Mouse (Mus musculus) ES-E14 (cell line): ENCODE measurements around the gene Zbed3.

Experiments
- CHD2 ChIP-seq: IDR thresholded peaks from 2 replicates; pipeline ENCODE4 v1.6.1; 2014; ENCODE audit warnings: mild to moderate bottlenecking, low read depth, low read length, inconsistent platforms
- MAFK ChIP-seq: IDR thresholded peaks from 2 replicates; pipeline ENCODE4 v1.6.1; 2014; ENCODE audit warnings: mild to moderate bottlenecking, low read depth, low read length, inconsistent platforms; ENCODE audit not compliant: insufficient read depth
- ZC3H11A ChIP-seq: IDR thresholded peaks from 2 replicates; pipeline ENCODE4 v1.6.1; 2012; ENCODE audit warnings: low read depth, mild to moderate bottlenecking, inconsistent platforms, low read length, borderline replicate concordance
- ZNF384 ChIP-seq: IDR thresholded peaks from 2 replicates; pipeline ENCODE4 v1.6.1; 2012; ENCODE audit warnings: low read depth, low read length, inconsistent platforms

GRCm38 (mm10) chr13:95286989-95287388, 36.4 kb upstream of the Zbed3 start:
- TF ChIP-seq CHD2 (no peak), MAFK (no peak), ZC3H11A (peak; percentile 84), ZNF384 (no peak)
